Mouse (Mus musculus) midbrain, embryonic 16.5 days (tissue): ENCODE measurements around the gene A130010J15Rik. TPM values are rescaled to one million over a fixed set of nuclear protein-coding genes. Genes with fewer than 3 reads are reported as not detected.

Experiments
- ATAC-seq: fragments of 200-750 bp; cut with Nextera tagmentation; 2 replicates; pipeline ENCODE4 v1.8.0; 2017; ENCODE audit warnings: moderate TSS enrichment
- H3K27ac ChIP-seq: fragments of 300-500 bp; sonication (generic); 2 replicates; pipeline ENCODE4 v1.5.1; 2014; ENCODE audit warnings: mild to moderate bottlenecking, low read length, mixed read lengths
- H3K27me3 ChIP-seq: fragments of 300-500 bp; sonication (generic); 2 replicates; pipeline ENCODE4 v1.6.1; 2014; ENCODE audit warnings: low read depth, low read length, mixed read lengths; ENCODE audit not compliant: control insufficient read depth, insufficient read depth
- H3K36me3 ChIP-seq: fragments of 300-500 bp; sonication (generic); 2 replicates; pipeline ENCODE4 v1.6.1; 2014; ENCODE audit warnings: mild to moderate bottlenecking, low read length, moderate library complexity, mixed read lengths; ENCODE audit not compliant: control insufficient read depth, insufficient read depth
- H3K4me1 ChIP-seq: fragments of 300-500 bp; sonication (generic); 2 replicates; pipeline ENCODE4 v1.6.1; 2014; ENCODE audit warnings: mild to moderate bottlenecking, low read length, mixed read lengths; ENCODE audit not compliant: control insufficient read depth, insufficient read depth
- H3K4me2 ChIP-seq: fragments of 300-500 bp; sonication (generic); 2 replicates; pipeline ENCODE4 v1.6.1; 2014; ENCODE audit warnings: mild to moderate bottlenecking, low read length, mixed read lengths
- H3K4me3 ChIP-seq: fragments of 300-500 bp; sonication (generic); 2 replicates; pipeline ENCODE4 v1.5.1; 2014; ENCODE audit warnings: low read depth, mild to moderate bottlenecking, low read length, moderate library complexity, mixed read lengths
- H3K9ac ChIP-seq: fragments of 300-500 bp; sonication (generic); 2 replicates; pipeline ENCODE4 v1.6.1; 2014; ENCODE audit warnings: low read depth, low read length, mixed read lengths
- H3K9me3 ChIP-seq: fragments of 300-500 bp; sonication (generic); replicated peaks from 2 replicates; pipeline ENCODE4 v1.6.1; 2014; ENCODE audit warnings: mild to moderate bottlenecking, low read length, mixed read lengths; ENCODE audit not compliant: control insufficient read depth, poor library complexity, severe bottlenecking
- WGBS: fragments of 180-500 bp; shearing (Covaris S2); extraction: QIAGEN DNeasy Blood & Tissue Kit; methylation state at CpG from one replicate; pipeline ENCODE4 v1.1.7; 2014; 5-methylcytosine and 5-hydroxymethylcytosine counted together
- polyA plus RNA-seq: library from polyadenylated mRNA; unstranded; fragments of >200 nt; fragmentation: Nextera tagmentation; extraction: Ambion mirVana; gene quantifications from 2 replicates; pipeline ENCODE4 v1.2.1, GENCODE M21; 2015

The A130010J15Rik gene
- polyA plus RNA-seq, 1 experiment from 2014 or later: 12.6 TPM

- Histone ChIP-seq H3K9ac (no peak overlapping the region), H3K4me2 (no peak overlapping the region), H3K4me1 (no peaks in the 10 kb centered on the region), H3K27me3 (peaks cover 4% of the 10 kb centered on the region), H3K27ac (no peak overlapping the region), H3K4me3 (no peak overlapping the region), H3K36me3 (no peaks in the 10 kb centered on the region), H3K9me3 (no peaks in the 10 kb centered on the region)
- no peak for ATAC-seq
- WGBS: 70% methylated on average over 1 of the region's 1 CpGs
These were observed 21.4 kb upstream of the A130010J15Rik start for GRCm38 (mm10) chr1:193146416-193146815.

- H3K4me1 ChIP-seq: no peaks in the 10 kb centered on the region
- no peak overlapping the region for H3K27ac ChIP-seq
- H3K36me3 ChIP-seq: no peaks in the 10 kb centered on the region
- H3K9me3 ChIP-seq: no peaks in the 10 kb centered on the region
- H3K4me2 ChIP-seq: no peak overlapping the region
- H3K27me3 ChIP-seq: peaks cover 31% of the 10 kb centered on the region
- no peak for ATAC-seq
- no peak overlapping the region for H3K9ac ChIP-seq
- whole genome bisulfite sequencing: 67% methylated on average over 3 of the region's 3 CpGs
- H3K4me3 ChIP-seq: no peak overlapping the region
These were observed 18.6 kb upstream of the A130010J15Rik start for GRCm38 (mm10) chr1:193149231-193149630.

- Histone ChIP-seq H3K4me2 (no peak overlapping the region), H3K4me1 (no peaks in the 10 kb centered on the region), H3K9me3 (no peaks in the 10 kb centered on the region), H3K4me3 (no peak overlapping the region), H3K27me3 (peaks cover 39% of the 10 kb centered on the region), H3K36me3 (no peaks in the 10 kb centered on the region), H3K27ac (no peak overlapping the region), H3K9ac (no peak overlapping the region)
- 38% methylated on average over 7 of the region's 7 CpGs for WGBS
- 0 out of 2 replicates have a peak, but pooled peaks have one; percentile 21 for ATAC-seq
These were observed 16.7 kb upstream of the A130010J15Rik start for GRCm38 (mm10) chr1:193151134-193151533.

DNA sequence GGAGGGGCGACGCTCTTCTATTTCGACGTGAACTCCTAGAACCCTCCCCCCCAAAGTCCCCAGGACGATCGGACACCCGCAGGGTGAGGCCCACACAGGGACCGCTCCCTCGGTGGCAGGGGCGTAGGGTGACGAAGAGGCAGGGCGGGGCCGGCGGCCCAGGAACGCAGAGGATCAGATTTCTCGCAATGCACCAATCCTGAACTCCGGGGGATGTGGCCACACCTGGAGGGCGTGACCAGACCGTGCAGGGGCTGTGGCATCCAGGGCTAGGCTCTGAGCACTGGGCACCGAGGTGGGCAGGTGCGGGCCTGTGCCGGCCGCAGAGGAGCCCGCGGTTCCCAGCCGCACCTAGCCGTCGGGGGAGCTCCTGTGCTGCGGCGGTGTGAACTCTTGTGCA, 15.0 kb upstream of the A130010J15Rik start, which contains the start of gene Irf6:
Gene Irf6 (plus strand): TSS at position 240 of the 400 bp plus-strand sequence.
- H3K4me2 ChIP-seq: peak within 1 kb of the TSS; percentile 20; the same call in 1 of the 2 replicates
- WGBS: 1% methylated on average over 28 of the region's 30 CpGs
- H3K27me3 ChIP-seq: peaks cover 39% of the 10 kb centered on the region

DNA sequence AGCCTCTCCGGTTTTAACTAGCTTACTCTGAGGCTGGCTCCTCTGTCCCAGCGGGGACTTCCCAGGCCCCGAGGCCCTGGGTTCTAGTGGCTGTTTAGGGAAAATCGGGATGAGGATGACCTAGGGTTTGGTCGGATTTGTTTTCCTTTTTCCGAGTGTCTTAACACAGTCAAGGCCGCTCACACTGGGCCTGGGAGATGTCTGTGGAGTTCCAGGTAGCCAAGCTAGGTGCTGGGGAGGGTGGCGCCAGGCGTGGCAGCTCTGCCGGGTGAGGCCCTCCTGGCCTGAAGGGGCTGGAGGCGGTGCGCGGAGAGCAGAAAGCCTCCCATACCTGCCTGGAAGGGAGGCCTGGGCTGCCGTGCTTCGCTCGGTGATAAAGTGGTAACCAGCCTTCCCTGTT, 14.3 kb upstream of the A130010J15Rik start:
- Histone ChIP-seq H3K36me3 (no peaks in the 10 kb centered on the region), H3K4me2 (no peak overlapping the region; the same call in 1 of the 2 replicates), H3K9me3 (no peaks in the 10 kb centered on the region), H3K27ac (no peak overlapping the region), H3K4me3 (no peak overlapping the region), H3K27me3 (peaks cover 39% of the 10 kb centered on the region), H3K9ac (no peak overlapping the region), H3K4me1 (no peaks in the 10 kb centered on the region)
- WGBS: 25% methylated on average over 16 of the region's 16 CpGs
- no peak for ATAC-seq

More for the DNA sequence above, 15.0 kb upstream of the A130010J15Rik start, which contains the start of gene Irf6:
- ATAC-seq: 0 out of 2 replicates have a peak, but pooled peaks have one; percentile 28
- Histone ChIP-seq H3K4me3 (peak within 1 kb of the TSS; percentile 15; the same call in 1 of the 2 replicates), H3K27ac (no peak within 1 kb of the TSS), H3K9ac (no peak within 1 kb of the TSS), H3K4me1 (no peaks in the 10 kb centered on the region), H3K9me3 (no peaks in the 10 kb centered on the region), H3K36me3 (no peaks in the 10 kb centered on the region)

- no peaks in the 10 kb centered on the region for H3K36me3 ChIP-seq
- 85% methylated on average over 15 of the region's 15 CpGs for WGBS
- H3K4me1 ChIP-seq: 0 out of 2 replicates have a peak, but pooled peaks cover 2% of the 10 kb centered on the region
- no peak overlapping the region for H3K9ac ChIP-seq
- H3K9me3 ChIP-seq: no peaks in the 10 kb centered on the region
- no peak overlapping the region for H3K4me3 ChIP-seq
- no peak for ATAC-seq
- peaks cover 34% of the 10 kb centered on the region for H3K27me3 ChIP-seq
- H3K4me2 ChIP-seq: no peak overlapping the region
- no peak overlapping the region for H3K27ac ChIP-seq
These were observed 11.3 kb upstream of the A130010J15Rik start for GRCm38 (mm10) chr1:193156316-193157110.

DNA sequence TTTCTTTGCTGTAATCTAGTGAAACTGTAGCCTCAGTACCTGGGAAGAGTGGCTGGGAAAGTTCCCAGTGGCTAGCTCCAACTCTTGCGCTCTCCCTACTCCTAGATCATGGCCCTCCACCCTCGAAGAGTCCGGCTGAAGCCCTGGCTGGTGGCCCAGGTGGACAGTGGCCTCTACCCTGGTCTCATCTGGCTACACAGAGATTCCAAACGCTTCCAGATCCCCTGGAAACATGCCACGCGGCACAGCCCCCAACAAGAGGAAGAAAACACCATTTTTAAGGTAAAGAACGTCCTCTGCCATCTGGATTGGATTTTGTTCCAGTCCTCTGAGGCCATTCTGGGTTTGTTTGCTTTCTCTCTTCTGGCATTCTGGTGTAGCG, 10.7 kb upstream of the A130010J15Rik start:
- peaks cover 29% of the 10 kb centered on the region for H3K27me3 ChIP-seq

DNA sequence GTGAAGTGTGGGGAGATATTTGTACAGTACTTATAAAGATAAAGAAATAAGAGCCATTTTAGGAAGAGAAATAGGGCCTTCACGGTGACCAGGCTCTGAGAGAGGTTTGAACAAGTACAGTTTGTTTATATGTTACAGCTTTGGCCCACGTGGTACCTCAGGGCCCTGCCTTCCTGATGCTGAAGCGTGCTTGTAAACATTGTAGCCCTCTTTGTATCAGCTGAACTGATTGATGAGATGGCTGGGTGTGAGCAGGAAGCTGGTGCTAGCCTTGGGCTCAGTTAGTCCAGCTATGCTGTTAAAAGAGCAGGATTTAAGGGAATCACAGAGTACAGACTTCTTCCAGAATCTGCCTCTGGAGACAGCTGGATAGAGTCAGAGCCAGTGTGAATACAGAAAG, 8.7 kb upstream of the A130010J15Rik start:
- no peak overlapping the region for H3K9ac ChIP-seq
- no peak overlapping the region for H3K4me2 ChIP-seq
- WGBS: 76% methylated on average over 3 of the region's 3 CpGs
- H3K4me3 ChIP-seq: no peak overlapping the region
- H3K27me3 ChIP-seq: peaks cover 9% of the 10 kb centered on the region
- H3K9me3 ChIP-seq: no peaks in the 10 kb centered on the region
- no peak for ATAC-seq
- no peaks in the 10 kb centered on the region for H3K36me3 ChIP-seq
- H3K27ac ChIP-seq: no peak overlapping the region
- 0 out of 2 replicates have a peak, but pooled peaks cover 2% of the 10 kb centered on the region for H3K4me1 ChIP-seq

More for the DNA sequence above, 10.7 kb upstream of the A130010J15Rik start:
- ATAC-seq: no peak
- no peaks in the 10 kb centered on the region for H3K9me3 ChIP-seq
- 84% methylated on average over 8 of the region's 8 CpGs for WGBS
- H3K27ac ChIP-seq: no peak overlapping the region
- no peak overlapping the region for H3K4me3 ChIP-seq
- 0 out of 2 replicates have a peak, but pooled peaks cover 2% of the 10 kb centered on the region for H3K4me1 ChIP-seq
- no peak overlapping the region for H3K9ac ChIP-seq
- no peaks in the 10 kb centered on the region for H3K36me3 ChIP-seq
- no peak overlapping the region for H3K4me2 ChIP-seq

DNA sequence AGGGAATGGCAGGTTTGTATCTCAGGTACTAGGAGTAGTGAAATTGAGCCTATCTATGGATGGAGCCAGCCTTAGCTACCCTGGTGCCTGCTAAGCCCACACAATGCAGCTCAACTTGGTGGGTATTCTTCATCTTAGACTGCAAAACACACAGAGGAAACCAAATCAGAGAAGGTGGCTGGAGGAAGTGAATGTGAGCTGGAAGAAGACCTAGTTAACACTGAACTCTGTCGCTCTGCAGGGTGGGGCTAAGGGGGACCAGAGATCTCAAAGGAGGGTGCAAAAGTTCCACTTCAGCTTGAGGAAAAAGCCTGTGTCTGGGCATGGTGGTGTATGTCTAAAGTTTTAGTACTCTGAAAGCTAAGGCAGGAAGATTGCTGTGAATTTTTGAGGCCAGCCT, 8.2 kb upstream of the A130010J15Rik start:
- 0 out of 2 replicates have a peak, but pooled peaks cover 2% of the 10 kb centered on the region for H3K4me1 ChIP-seq
- H3K9me3 ChIP-seq: no peaks in the 10 kb centered on the region
- no peak overlapping the region for H3K4me3 ChIP-seq
- H3K9ac ChIP-seq: no peak overlapping the region
- H3K27ac ChIP-seq: no peak overlapping the region
- no peak overlapping the region for H3K4me2 ChIP-seq
- peaks cover 5% of the 10 kb centered on the region; the same call in 1 of the 2 replicates for H3K27me3 ChIP-seq
- no peak for ATAC-seq
- WGBS: 69% methylated on average over 1 of the region's 1 CpGs
- no peaks in the 10 kb centered on the region for H3K36me3 ChIP-seq
